Mouse (Mus musculus) CH12.LX (cell line): ENCODE measurements around the gene Fam161b.
"Not testable (repeated sequence)": the region's sequence is repeated elsewhere in the genome, so short reads cannot be mapped to it uniquely, and the experiment has no call there.

Source experiments
- CTCF ChIP-seq, 2 experiments: IDR thresholded peaks in 1 of 2; conservative IDR thresholded peaks in 1 of 2; 2 replicates each; pipeline ENCODE4 v1.5.1; 2011 to 2012; ENCODE audit warnings: low read depth in 2 of 2, low read length in 2 of 2, improper control_type of control experiment in 1 of 2, inconsistent platforms in 1 of 2, mild to moderate bottlenecking in 1 of 2, moderate library complexity in 1 of 2
- E2F4 ChIP-seq: IDR thresholded peaks from 2 replicates; pipeline ENCODE4 v1.6.1; 2011; ENCODE audit warnings: low read depth, low read length, improper control_type of control experiment; ENCODE audit not compliant: insufficient replicate concordance
- EP300 ChIP-seq: IDR thresholded peaks from 2 replicates; pipeline ENCODE4 v1.6.1; 2011; ENCODE audit warnings: low read length, improper control_type of control experiment
- MAFK ChIP-seq: IDR thresholded peaks from 2 replicates; pipeline ENCODE4 v1.6.1; 2011; ENCODE audit warnings: low read length, improper control_type of control experiment; ENCODE audit not compliant: insufficient replicate concordance
- MAZ ChIP-seq: IDR thresholded peaks from 2 replicates; pipeline ENCODE4 v1.6.1; 2012; ENCODE audit warnings: low read depth, mild to moderate bottlenecking, inconsistent platforms, low read length, improper control_type of control experiment, moderate library complexity
- POLR2A ChIP-seq: IDR thresholded peaks from 2 replicates; pipeline ENCODE4 v1.6.1; 2011; ENCODE audit warnings: low read depth, mild to moderate bottlenecking, improper control_type of control experiment, low read length
- RAD21 ChIP-seq: IDR thresholded peaks from 2 replicates; pipeline ENCODE4 v1.6.1; 2011; ENCODE audit warnings: low read depth, mild to moderate bottlenecking, low read length, improper control_type of control experiment, moderate library complexity
- SMC3 ChIP-seq: IDR thresholded peaks from 2 replicates; pipeline ENCODE4 v1.6.1; 2011; ENCODE audit warnings: low read depth, low read length, improper control_type of control experiment
- USF1 ChIP-seq: IDR thresholded peaks from 2 replicates; pipeline ENCODE4 v1.6.1; 2014; ENCODE audit warnings: low read depth, mild to moderate bottlenecking, inconsistent platforms, low read length, improper control_type of control experiment

DNA sequence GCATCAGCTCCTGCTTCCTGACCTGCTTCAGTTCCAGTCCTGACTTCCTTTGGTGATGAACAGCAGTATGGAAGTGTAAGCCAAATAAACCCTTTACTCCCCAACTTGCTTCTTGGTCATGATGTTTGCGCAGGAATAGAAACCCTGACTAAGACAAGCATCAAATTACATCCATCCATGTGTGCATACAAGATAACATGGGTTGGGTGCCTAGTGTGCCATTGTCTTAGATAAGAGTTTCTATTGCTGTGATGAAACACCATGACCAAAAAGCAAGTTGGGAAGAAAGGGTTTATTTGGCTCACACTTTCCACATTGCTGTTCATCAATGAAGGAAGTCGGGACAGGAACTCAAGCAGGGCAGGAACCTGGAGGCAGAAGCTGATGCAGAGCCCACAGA lies 2.9 kb downstream of the Fam161b start:
- not testable (repeated sequence) for TF ChIP-seq MAZ; POLR2A; MAFK; CTCF (conservative IDR thresholded peaks at IDR 0.05 in 1 of 2, IDR thresholded peaks at IDR 0.05 in 1 of 2; ENCODE audit: low read depth in 2 of 2, low read length in 2 of 2); USF1; RAD21; E2F4; SMC3; EP300
